Mouse (Mus musculus): ENCODE data around the gene Abhd13.

- TF ChIP-seq CTCF (IDR thresholded peaks at IDR 0.05; ENCODE audit: extremely low read depth, insufficient read depth, low read length), result no peak
- TF ChIP-seq POLR2A (IDR thresholded peaks at IDR 0.05; ENCODE audit: extremely low read depth, insufficient read depth, low read length), result no peak
Measured at GRCm38 (mm10) chr8:10030320-10031060, 53.0 kb downstream of the Abhd13 start.

Data from cortical plate, adult 2 months (tissue).